Mouse (Mus musculus) liver, adult 2 months (tissue): Measurements from ENCODE around the gene Rinl. TPM values are rescaled to one million over a fixed set of nuclear protein-coding genes. Genes with fewer than 3 reads are reported as not detected.
A peak's percentile ranks its signal among the peaks of the same experiment; 100 is the strongest.

Experiments
- DNase-seq: peaks from one replicate; pipeline ENCODE4 v3.0.0-alpha.2; 2011; ENCODE audit warnings: low read depth, low spot score; ENCODE audit errors: extremely low read depth
- H3K27ac ChIP-seq: fragments of 200-500 bp; replicated peaks from 2 replicates; pipeline ENCODE4 v1.5.1; 2012; ENCODE audit warnings: low read depth, mild to moderate bottlenecking, control low read depth, inconsistent platforms, low read length; ENCODE audit not compliant: insufficient read depth
- H3K27me3 ChIP-seq: fragments of 200-500 bp; 2 replicates; pipeline ENCODE4 v1.6.1; 2012; ENCODE audit warnings: mild to moderate bottlenecking, moderate library complexity, low read length, inconsistent platforms; ENCODE audit not compliant: control insufficient read depth, insufficient read depth
- H3K36me3 ChIP-seq: fragments of 200-500 bp; 2 replicates; pipeline ENCODE4 v1.6.1; 2012; ENCODE audit warnings: low read length, inconsistent platforms; ENCODE audit not compliant: control insufficient read depth, insufficient read depth
- H3K4me1 ChIP-seq: fragments of 200-500 bp; 2 replicates; pipeline ENCODE4 v1.6.1; 2011; ENCODE audit warnings: low read length; ENCODE audit not compliant: control insufficient read depth, insufficient read depth
- H3K4me3 ChIP-seq: fragments of 200-500 bp; 2 replicates; pipeline ENCODE4 v1.5.1; 2011; ENCODE audit warnings: low read depth, mild to moderate bottlenecking, control low read depth, low read length, moderate library complexity; ENCODE audit not compliant: insufficient read depth
- H3K79me2 ChIP-seq: fragments of 200-500 bp; 2 replicates; pipeline ENCODE4 v1.6.1; 2012; ENCODE audit warnings: inconsistent platforms, mild to moderate bottlenecking, low read length, moderate library complexity; ENCODE audit not compliant: control insufficient read depth, insufficient read depth
- H3K9ac ChIP-seq: fragments of 200-500 bp; 2 replicates; pipeline ENCODE4 v1.6.1; 2012; ENCODE audit warnings: low read depth, mild to moderate bottlenecking, control low read depth, inconsistent platforms, low read length
- CTCF ChIP-seq: fragments of 200-500 bp; IDR thresholded peaks from 2 replicates; pipeline ENCODE4 v1.5.1; 2011; ENCODE audit warnings: low read depth, low read length, control low read depth
- POLR2A ChIP-seq: fragments of 200-500 bp; IDR thresholded peaks from 2 replicates; pipeline ENCODE4 v1.6.1; 2011; ENCODE audit warnings: low read length, control low read depth; ENCODE audit not compliant: insufficient read depth; ENCODE audit errors: extremely low read depth
- WGBS: fragments of 180-500 bp; shearing (Covaris S2); methylation state at CpG from one replicate; pipeline ENCODE4 v1.1.7; 2018; 5-methylcytosine and 5-hydroxymethylcytosine counted together
- polyA plus RNA-seq: library from polyadenylated mRNA; depleted of rRNA; stranded (reverse); fragments of >200 nt; gene quantifications from 2 replicates; pipeline ENCODE4 v1.2.3, GENCODE M21; 2012
- total RNA-seq: library from RNA; depleted of rRNA; stranded (reverse); fragments of >200 nt; gene quantifications from 2 replicates; pipeline ENCODE4 v1.2.3, GENCODE M21; 2014

Gene Rinl
- total and polyA plus RNA-seq, 2 experiments = 1.2 to 1.4 TPM

GRCm38 (mm10) chr7:28785161-28785560 is 3.6 kb upstream of the Rinl start:
- 88% methylated on average over 5 of the region's 5 CpGs for WGBS
- no peak for DNase-seq
- no peaks in the 10 kb centered on the region for H3K4me1 ChIP-seq
- no peak overlapping the region for H3K9ac ChIP-seq
- H3K4me3 ChIP-seq = no peak overlapping the region
- no peaks in the 10 kb centered on the region; the same call in 1 of the 2 replicates for H3K36me3 ChIP-seq
- TF ChIP-seq CTCF = no peak
- no peak for TF ChIP-seq POLR2A
- no peak overlapping the region for H3K27ac ChIP-seq
- H3K27me3 ChIP-seq = no peaks in the 10 kb centered on the region
- H3K79me2 ChIP-seq = no peaks in the 10 kb centered on the region

DNA sequence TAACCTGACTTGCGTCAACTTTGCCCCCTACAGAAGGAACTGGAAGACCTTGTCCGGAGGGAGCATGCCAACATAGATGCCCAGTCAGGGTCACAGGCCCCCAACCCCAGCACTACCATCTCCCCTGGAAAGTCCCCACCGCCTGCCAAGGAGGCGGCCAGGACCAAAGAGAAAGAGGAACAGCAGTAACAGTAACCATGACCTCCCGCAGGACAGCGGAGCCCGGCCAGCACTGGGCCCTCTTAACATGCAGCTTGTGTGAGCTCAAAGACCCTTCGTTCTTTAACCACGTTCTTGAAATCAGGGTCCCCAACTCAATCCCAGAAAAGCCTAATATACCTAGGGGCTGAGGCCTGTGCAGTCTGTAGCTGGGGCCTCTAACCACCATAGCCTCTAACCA is 885 bp upstream of the Rinl start:
- H3K9ac ChIP-seq = no peak overlapping the region
- H3K4me1 ChIP-seq = no peaks in the 10 kb centered on the region
- no peak for TF ChIP-seq CTCF
- no peak for TF ChIP-seq POLR2A
- 97% methylated on average over 9 of the region's 9 CpGs for WGBS
- H3K36me3 ChIP-seq = no peaks in the 10 kb centered on the region; the same call in 1 of the 2 replicates
- no peak overlapping the region for H3K27ac ChIP-seq
- no peak overlapping the region for H3K4me3 ChIP-seq
- H3K79me2 ChIP-seq = no peaks in the 10 kb centered on the region
- no peak for DNase-seq
- no peaks in the 10 kb centered on the region for H3K27me3 ChIP-seq

- Histone ChIP-seq H3K79me2 (no peaks in the 10 kb centered on the region), H3K4me3 (no peak overlapping the region; the same call in 1 of the 2 replicates), H3K27me3 (no peaks in the 10 kb centered on the region), H3K36me3 (no peaks in the 10 kb centered on the region; the same call in 1 of the 2 replicates), H3K4me1 (no peaks in the 10 kb centered on the region), H3K27ac (no peak overlapping the region), H3K9ac (no peak overlapping the region)
- DNase-seq = no peak
- WGBS = 95% methylated on average over 3 of the region's 3 CpGs
- TF ChIP-seq CTCF (no peak), POLR2A (no peak)
Measured at GRCm38 (mm10) chr7:28789235-28789634, 466 bp downstream of the Rinl start.

GRCm38 (mm10) chr7:28790066-28790806 is 1.5 kb downstream of the Rinl start:
- H3K36me3 ChIP-seq = no peaks in the 10 kb centered on the region; the same call in 1 of the 2 replicates
- H3K27ac ChIP-seq = no peak overlapping the region
- no peaks in the 10 kb centered on the region for H3K79me2 ChIP-seq
- no peak for DNase-seq
- H3K27me3 ChIP-seq = no peaks in the 10 kb centered on the region
- H3K4me1 ChIP-seq = no peaks in the 10 kb centered on the region
- no peak overlapping the region for H3K4me3 ChIP-seq
- no peak overlapping the region for H3K9ac ChIP-seq
- 76% methylated on average over 8 of the region's 8 CpGs for WGBS
- TF ChIP-seq POLR2A (no peak), CTCF (peak; percentile 12; the same call in 1 of the 2 replicates)

GRCm38 (mm10) chr7:28791706-28792105 is 2.9 kb downstream of the Rinl start:
- Histone ChIP-seq H3K4me3 (no peak overlapping the region), H3K27ac (no peak overlapping the region)
- TF ChIP-seq POLR2A (no peak), CTCF (no peak)

More at GRCm38 (mm10) chr7:28791706-28792105, 2.9 kb downstream of the Rinl start:
- no peaks in the 10 kb centered on the region for H3K4me1 ChIP-seq
- DNase-seq = no peak
- H3K79me2 ChIP-seq = no peaks in the 10 kb centered on the region
- H3K36me3 ChIP-seq = no peaks in the 10 kb centered on the region
- no peak overlapping the region for H3K9ac ChIP-seq
- no peaks in the 10 kb centered on the region for H3K27me3 ChIP-seq
